ENCODE assay signal across 30 mouse cellular contexts in the genomic region with DNA sequence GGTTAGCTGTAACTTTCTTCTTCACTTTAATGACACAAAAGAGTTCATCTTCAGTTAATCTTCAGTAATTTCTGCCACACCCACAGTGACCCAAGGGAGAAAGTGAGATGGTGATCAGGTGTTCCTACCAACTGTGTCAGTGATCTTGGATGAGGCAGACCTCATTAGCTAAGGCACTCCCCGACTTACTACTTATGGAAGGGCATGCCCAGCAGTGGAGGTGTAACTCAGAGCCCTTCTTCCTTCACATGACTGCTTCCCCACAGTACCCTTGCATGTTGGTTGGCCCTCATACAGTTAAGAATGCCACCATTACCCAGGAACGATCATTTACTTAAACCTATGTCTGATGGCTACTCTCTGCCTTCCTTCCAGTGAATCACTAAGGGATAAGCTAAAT.
"Had no signal": no experiment of that assay in that cellular context is flagged by ENCODE, and none has a peak within 500 bp of the region (broad histone marks: within the 10 kb centered on the region; RNA-seq: fewer than 3 reads in every experiment).

No protein-coding gene starts in this region.

- H3K4me1 ChIP-seq: liver, embryonic 12.5 days; liver, embryonic 13.5 days; midbrain, embryonic 12.5 days had no signal

- H3K4me2 ChIP-seq: limb, embryonic 12.5 days; limb, embryonic 13.5 days; limb, embryonic 15.5 days; liver, embryonic 11.5 days; liver, embryonic 12.5 days; liver, embryonic 13.5 days; liver, embryonic 15.5 days; lung, embryonic 14.5 days; lung, embryonic 15.5 days; midbrain, embryonic 12.5 days; midbrain, embryonic 13.5 days; midbrain, embryonic 15.5 days; neural tube, embryonic 12.5 days had no signal

- H3K9me3 ChIP-seq: limb, embryonic 10.5 days; limb, embryonic 12.5 days; limb, embryonic 13.5 days; limb, embryonic 15.5 days; liver, embryonic 12.5 days; liver, embryonic 13.5 days; liver, embryonic 15.5 days; lung, embryonic 15.5 days; midbrain, embryonic 10.5 days; midbrain, embryonic 12.5 days; midbrain, embryonic 13.5 days; midbrain, embryonic 15.5 days; neural tube, embryonic 12.5 days had no signal

- H3K36me3 ChIP-seq: limb, embryonic 10.5 days; limb, embryonic 12.5 days; limb, embryonic 13.5 days; limb, embryonic 15.5 days; liver, embryonic 12.5 days; liver, embryonic 13.5 days; liver, embryonic 15.5 days; lung, embryonic 15.5 days; midbrain, embryonic 10.5 days; midbrain, embryonic 12.5 days; midbrain, embryonic 13.5 days; midbrain, embryonic 15.5 days; neural tube, embryonic 12.5 days had no signal

- ATAC-seq: liver, embryonic 12.5 days; liver, postnatal 0 days; lung, postnatal 0 days; midbrain, embryonic 13.5 days; midbrain, embryonic 15.5 days; midbrain, embryonic 16.5 days had no signal

- DNase-seq: left cerebral cortex, postnatal 4 days; liver; liver, embryonic 13.5 days; liver, postnatal 0 days; lung, adult 18-20 months; lung, adult 2 months; lung, embryonic 14.5 days; lung, postnatal 10 days; lung, postnatal 14 days; lung, postnatal 36 days; lung, postnatal 4 days had no signal

- H3K9ac ChIP-seq: limb, embryonic 12.5 days; limb, embryonic 13.5 days; limb, embryonic 15.5 days; liver, embryonic 12.5 days; liver, embryonic 13.5 days; liver, embryonic 14.5 days; liver, embryonic 15.5 days; liver, postnatal 0 days; lung, embryonic 14.5 days; lung, embryonic 15.5 days; midbrain, embryonic 12.5 days; midbrain, embryonic 13.5 days; midbrain, embryonic 15.5 days; neural tube, embryonic 12.5 days had no signal

- H3K4me3 ChIP-seq: limb, embryonic 10.5 days; limb, embryonic 12.5 days; limb, embryonic 13.5 days; limb, embryonic 15.5 days; liver, embryonic 12.5 days; liver, embryonic 13.5 days; liver, embryonic 15.5 days; lung, embryonic 15.5 days; megakaryocyte, embryonic 14.5 days; midbrain, embryonic 10.5 days; midbrain, embryonic 12.5 days; midbrain, embryonic 13.5 days; midbrain, embryonic 15.5 days; myocyte; neural tube, embryonic 12.5 days had no signal

- H3K27me3 ChIP-seq: midbrain, embryonic 15.5 days had no signal

- H3K27ac ChIP-seq: limb, embryonic 10.5 days; limb, embryonic 12.5 days; limb, embryonic 13.5 days; limb, embryonic 15.5 days; liver, embryonic 12.5 days; liver, embryonic 13.5 days; liver, embryonic 14.5 days; liver, embryonic 15.5 days; lung, embryonic 15.5 days; macrophage; midbrain, embryonic 10.5 days; midbrain, embryonic 12.5 days; midbrain, embryonic 13.5 days; midbrain, embryonic 15.5 days; neural tube, embryonic 12.5 days had no signal
